Mouse (Mus musculus): ENCODE measurements at regions not wholly inside any gene's neighbourhood (a gene's known extent, or its start where the extent isn't known, plus 50 kb on each side); places are given as distances from the start of the nearest gene placed in this dataset.

- no peak for DNase-seq (ENCODE audit: low spot score)
Measured at GRCm38 (mm10) chr5:74885958-74886357, 158.6 kb downstream of the Chic2 start.

- no peak for DNase-seq (ENCODE audit: low spot score)
Measured at GRCm38 (mm10) chr5:74882563-74882962, 162.0 kb downstream of the Chic2 start.

GRCm38 (mm10) chr5:74880669-74881226 lies 163.8 kb downstream of the Chic2 start:
- peak; percentile 25 for DNase-seq (ENCODE audit: low spot score)

- DNase-seq (ENCODE audit: low spot score), result no peak
Measured at GRCm38 (mm10) chr5:74880048-74880437, 164.5 kb downstream of the Chic2 start.

GRCm38 (mm10) chr5:74879098-74880047 lies 165.2 kb downstream of the Chic2 start:
- no peak for DNase-seq (ENCODE audit: low spot score)

GRCm38 (mm10) chr5:74877595-74877994 lies 167.0 kb downstream of the Chic2 start:
- DNase-seq (ENCODE audit: low spot score), result no peak

GRCm38 (mm10) chr5:74877185-74877584 lies 167.4 kb downstream of the Chic2 start:
- no peak for DNase-seq (ENCODE audit: low spot score)

- no peak for DNase-seq (ENCODE audit: low spot score)
Measured at GRCm38 (mm10) chr5:74874691-74875090, 169.9 kb downstream of the Chic2 start.

- DNase-seq (ENCODE audit: low spot score), result no peak
Measured at GRCm38 (mm10) chr5:74870615-74871014, 167.9 kb upstream of the Lnx1 start.

- DNase-seq (ENCODE audit: low spot score), result no peak
Measured at GRCm38 (mm10) chr5:74867113-74867785, 164.5 kb upstream of the Lnx1 start.

GRCm38 (mm10) chr5:74866697-74867096 lies 164.0 kb upstream of the Lnx1 start:
- DNase-seq (ENCODE audit: low spot score), result no peak

- no peak for DNase-seq (ENCODE audit: low spot score)
Measured at GRCm38 (mm10) chr5:74865446-74865845, 162.7 kb upstream of the Lnx1 start.

- DNase-seq (ENCODE audit: low spot score), result no peak
Measured at GRCm38 (mm10) chr5:74864540-74865157, 161.9 kb upstream of the Lnx1 start.

GRCm38 (mm10) chr5:74861297-74861696 lies 158.6 kb upstream of the Lnx1 start:
- DNase-seq (ENCODE audit: low spot score), result no peak

GRCm38 (mm10) chr5:74857861-74858260 lies 155.1 kb upstream of the Lnx1 start:
- DNase-seq (ENCODE audit: low spot score), result no peak

GRCm38 (mm10) chr5:74857161-74857560 lies 154.4 kb upstream of the Lnx1 start:
- DNase-seq (ENCODE audit: low spot score), result no peak

GRCm38 (mm10) chr5:74847824-74848223 lies 145.1 kb upstream of the Lnx1 start:
- no peak for DNase-seq (ENCODE audit: low spot score)

GRCm38 (mm10) chr5:74846674-74847073 lies 144.0 kb upstream of the Lnx1 start:
- DNase-seq (ENCODE audit: low spot score), result no peak

GRCm38 (mm10) chr5:74834401-74834800 lies 131.7 kb upstream of the Lnx1 start:
- DNase-seq (ENCODE audit: low spot score), result no peak

GRCm38 (mm10) chr5:74833887-74834286 lies 131.2 kb upstream of the Lnx1 start:
- no peak for DNase-seq (ENCODE audit: low spot score)

GRCm38 (mm10) chr5:74832011-74832410 lies 129.3 kb upstream of the Lnx1 start:
- DNase-seq (ENCODE audit: low spot score), result no peak

GRCm38 (mm10) chr5:74830646-74831045 lies 127.9 kb upstream of the Lnx1 start:
- DNase-seq (ENCODE audit: low spot score), result no peak

Measured in ovary, postnatal 14 days (tissue).